Mouse (Mus musculus) limb, embryonic 11.5 days (tissue): ENCODE measurements around the gene Klf7. TPM values are rescaled to one million over a fixed set of nuclear protein-coding genes. Genes with fewer than 3 reads are reported as not detected.

Source experiments
- ATAC-seq: fragments of 200-750 bp; cut with Nextera tagmentation; 2 replicates; pipeline ENCODE4 v1.8.0; 2017; ENCODE audit warnings: low read depth; ENCODE audit not compliant: insufficient number of reproducible peaks, low FRiP score, low TSS enrichment
- DNase-seq: peaks from one replicate; pipeline ENCODE4 v3.0.0-alpha.2; 2015; ENCODE audit warnings: low spot score
- H3K27ac ChIP-seq: fragments of 300-500 bp; sonication (generic); replicated peaks from 2 replicates; pipeline ENCODE4 v1.5.1; 2014; ENCODE audit warnings: low read depth, mild to moderate bottlenecking, low read length
- H3K27me3 ChIP-seq: fragments of 300-500 bp; sonication (generic); 2 replicates; pipeline ENCODE4 v1.6.1; 2014; ENCODE audit warnings: mild to moderate bottlenecking, low read length, mixed read lengths; ENCODE audit not compliant: control insufficient read depth, insufficient read depth
- H3K36me3 ChIP-seq: fragments of 300-500 bp; sonication (generic); 2 replicates; pipeline ENCODE4 v1.6.1; 2014; ENCODE audit warnings: mild to moderate bottlenecking, low read length, moderate library complexity, mixed read lengths; ENCODE audit not compliant: control insufficient read depth, insufficient read depth
- H3K4me1 ChIP-seq: fragments of 300-500 bp; sonication (generic); 2 replicates; pipeline ENCODE4 v1.6.1; 2014; ENCODE audit warnings: low read length, mixed read lengths; ENCODE audit not compliant: control insufficient read depth, insufficient read depth
- H3K4me2 ChIP-seq: fragments of 300-500 bp; sonication (generic); 2 replicates; pipeline ENCODE4 v1.6.1; 2014; ENCODE audit warnings: low read depth, mild to moderate bottlenecking, moderate library complexity; ENCODE audit not compliant: severe bottlenecking
- H3K4me3 ChIP-seq: fragments of 300-500 bp; sonication (generic); 2 replicates; pipeline ENCODE4 v1.5.1; 2014; ENCODE audit warnings: low read depth, low read length
- H3K9ac ChIP-seq: fragments of 300-500 bp; sonication (generic); 2 replicates; pipeline ENCODE4 v1.6.1; 2014; ENCODE audit warnings: mild to moderate bottlenecking, low read length
- H3K9me3 ChIP-seq: fragments of 300-500 bp; sonication (generic); 2 replicates; pipeline ENCODE4 v1.6.1; 2016; ENCODE audit warnings: low read length; ENCODE audit not compliant: control insufficient read depth
- WGBS: fragments of 180-500 bp; shearing (Covaris S2); extraction: QIAGEN DNeasy Blood & Tissue Kit; methylation state at CpG from one replicate; pipeline ENCODE4 v1.1.7; 2014; 5-methylcytosine and 5-hydroxymethylcytosine counted together
- polyA plus RNA-seq: library from polyadenylated mRNA; unstranded; fragments of >200 nt; fragmentation: Nextera tagmentation; extraction: Ambion mirVana; gene quantifications from 2 replicates; pipeline ENCODE4 v1.2.1, GENCODE M21; 2014

Gene Klf7
- polyA plus RNA-seq, 1 experiment from 2014 or later, result 13.1 TPM

- no peaks in the 10 kb centered on the region for H3K36me3 ChIP-seq
- ATAC-seq (peak; percentile 57; the same call in 1 of the 2 replicates), DNase-seq (peak; percentile 67)
- peak overlapping the region; percentile 62 for H3K4me2 ChIP-seq
- 0% methylated on average over 22 of the region's 25 CpGs for whole genome bisulfite sequencing
- H3K9ac ChIP-seq, result peak overlapping the region; percentile 68
- H3K27me3 ChIP-seq, result no peaks in the 10 kb centered on the region
- 0 out of 2 replicates have a peak overlapping the region, but pooled peaks have one; percentile 33 for H3K27ac ChIP-seq
- H3K4me3 ChIP-seq, result peak overlapping the region; percentile 77
- peaks cover 4% of the 10 kb centered on the region; the same call in 1 of the 2 replicates for H3K4me1 ChIP-seq
- H3K9me3 ChIP-seq, result no peaks in the 10 kb centered on the region
Measured at GRCm38 (mm10) chr1:64120811-64121515, 1.1 kb downstream of the Klf7 start.

- H3K36me3 ChIP-seq, result no peaks in the 10 kb centered on the region
- no peak overlapping the region for H3K27ac ChIP-seq
- H3K4me2 ChIP-seq, result peak overlapping the region; percentile 62
- ATAC-seq (no peak), DNase-seq (peak; percentile 51)
- no peaks in the 10 kb centered on the region for H3K9me3 ChIP-seq
- peak overlapping the region; percentile 68 for H3K9ac ChIP-seq
- no peaks in the 10 kb centered on the region for H3K27me3 ChIP-seq
- peaks cover 4% of the 10 kb centered on the region; the same call in 1 of the 2 replicates for H3K4me1 ChIP-seq
- peak overlapping the region; percentile 77 for H3K4me3 ChIP-seq
- under 1% methylated on average over 13 of the region's 13 CpGs for WGBS
Measured at GRCm38 (mm10) chr1:64120421-64120810, 1.7 kb downstream of the Klf7 start.

- Histone ChIP-seq H3K36me3 (no peaks in the 10 kb centered on the region), H3K27ac (no peak overlapping the region), H3K4me3 (peak overlapping the region; percentile 77), H3K9ac (peak overlapping the region; percentile 68), H3K4me2 (peak overlapping the region; percentile 62), H3K4me1 (peaks cover 4% of the 10 kb centered on the region; the same call in 1 of the 2 replicates), H3K27me3 (no peaks in the 10 kb centered on the region), H3K9me3 (no peaks in the 10 kb centered on the region)
- 6% methylated on average over 8 of the region's 8 CpGs for WGBS
- DNase-seq (peak; percentile 44), ATAC-seq (no peak)
Measured at GRCm38 (mm10) chr1:64119851-64120250, 2.2 kb downstream of the Klf7 start.

GRCm38 (mm10) chr1:64119358-64119794 is 2.7 kb downstream of the Klf7 start:
- WGBS, result 19% methylated on average over 7 of the region's 7 CpGs
- no peak overlapping the region; the same call in 1 of the 2 replicates for H3K27ac ChIP-seq
- peaks cover 4% of the 10 kb centered on the region; the same call in 1 of the 2 replicates for H3K4me1 ChIP-seq
- DNase-seq, result peak; percentile 30
- H3K4me2 ChIP-seq, result peak overlapping the region; percentile 62
- peak overlapping the region; percentile 37; the same call in 1 of the 2 replicates for H3K9ac ChIP-seq
- ATAC-seq, result no peak
- H3K4me3 ChIP-seq, result peak overlapping the region; percentile 77
- H3K36me3 ChIP-seq, result no peaks in the 10 kb centered on the region
- H3K27me3 ChIP-seq, result no peaks in the 10 kb centered on the region
- no peaks in the 10 kb centered on the region for H3K9me3 ChIP-seq

GRCm38 (mm10) chr1:64118285-64119170 is 3.6 kb downstream of the Klf7 start:
- H3K4me1 ChIP-seq, result peaks cover 4% of the 10 kb centered on the region; the same call in 1 of the 2 replicates
- H3K9me3 ChIP-seq, result no peaks in the 10 kb centered on the region
- DNase-seq, result no peak
- no peak overlapping the region; the same call in 1 of the 2 replicates for H3K27ac ChIP-seq
- H3K27me3 ChIP-seq, result no peaks in the 10 kb centered on the region
- 48% methylated on average over 6 of the region's 6 CpGs for WGBS
- H3K4me3 ChIP-seq, result no peak overlapping the region
- H3K36me3 ChIP-seq, result no peaks in the 10 kb centered on the region
- ATAC-seq, result no peak
- peak overlapping the region; percentile 62; the same call in 1 of the 2 replicates for H3K4me2 ChIP-seq
- H3K9ac ChIP-seq, result no peak overlapping the region

- H3K9me3 ChIP-seq, result no peaks in the 10 kb centered on the region
- H3K27ac ChIP-seq, result no peak overlapping the region
- H3K4me1 ChIP-seq, result peaks cover 4% of the 10 kb centered on the region; the same call in 1 of the 2 replicates
- no peaks in the 10 kb centered on the region for H3K36me3 ChIP-seq
- no peak overlapping the region for H3K9ac ChIP-seq
- ATAC-seq (no peak), DNase-seq (no peak)
- H3K27me3 ChIP-seq, result no peaks in the 10 kb centered on the region
- no peak overlapping the region for H3K4me3 ChIP-seq
- WGBS, result 84% methylated on average over 11 of the region's 11 CpGs
- no peak overlapping the region for H3K4me2 ChIP-seq
Measured at GRCm38 (mm10) chr1:64117478-64118284, 4.4 kb downstream of the Klf7 start.

- H3K4me1 ChIP-seq, result peaks cover 4% of the 10 kb centered on the region; the same call in 1 of the 2 replicates
- H3K36me3 ChIP-seq, result no peaks in the 10 kb centered on the region
- 82% methylated on average over 6 of the region's 6 CpGs for WGBS
- no peak for ATAC-seq
- no peak overlapping the region for H3K4me2 ChIP-seq
- H3K27ac ChIP-seq, result no peak overlapping the region
- DNase-seq, result no peak
- no peak overlapping the region for H3K4me3 ChIP-seq
- H3K9me3 ChIP-seq, result no peaks in the 10 kb centered on the region
- H3K27me3 ChIP-seq, result no peaks in the 10 kb centered on the region
- no peak overlapping the region for H3K9ac ChIP-seq
Measured at GRCm38 (mm10) chr1:64116746-64117455, 5.2 kb downstream of the Klf7 start.
